Mouse (Mus musculus) heart, adult 2 months (tissue): Measurements from ENCODE around the gene Defb21.

Source experiments
- CTCF ChIP-seq: fragments of 200-600 bp; IDR thresholded peaks from 2 replicates; pipeline ENCODE4 v1.8.1; 2022; ENCODE audit warnings: antibody characterized with exemption, mild to moderate bottlenecking, moderate library complexity
- EP300 ChIP-seq: fragments of 200-500 bp; IDR thresholded peaks from 2 replicates; pipeline ENCODE4 v1.6.1; 2011; ENCODE audit warnings: low read depth, low read length, control low read depth; ENCODE audit not compliant: insufficient read depth
- POLR2A ChIP-seq: fragments of 200-500 bp; IDR thresholded peaks from 2 replicates; pipeline ENCODE4 v1.6.1; 2011; ENCODE audit warnings: mild to moderate bottlenecking, low read depth, low read length, control low read depth; ENCODE audit not compliant: insufficient read depth

- TF ChIP-seq CTCF (no peak), POLR2A (no peak), EP300 (no peak)
These were observed 30.6 kb upstream of the Defb21 start for GRCm38 (mm10) chr2:152541979-152542378.
